Mouse (Mus musculus) intestine, embryonic 16.5 days (tissue): ENCODE measurements at regions not wholly inside any gene's neighbourhood (a gene's known extent, or its start where the extent isn't known, plus 50 kb on each side); places are given as distances from the start of the nearest gene placed in this dataset.

ENCODE experiments used
- ATAC-seq: fragments of 200-750 bp; cut with Nextera tagmentation; 2 replicates; pipeline ENCODE4 v1.8.0; 2017; ENCODE audit warnings: moderate TSS enrichment, moderate library complexity
- H3K27ac ChIP-seq: fragments of 300-500 bp; sonication (generic); 2 replicates; pipeline ENCODE4 v1.5.1; 2014; ENCODE audit warnings: mild to moderate bottlenecking, low read length
- H3K27me3 ChIP-seq: fragments of 300-500 bp; sonication (generic); replicated peaks from 2 replicates; pipeline ENCODE4 v1.6.1; 2014; ENCODE audit warnings: low read length, control low read depth, mixed read lengths; ENCODE audit not compliant: control insufficient read depth, insufficient read depth
- H3K36me3 ChIP-seq: fragments of 300-500 bp; sonication (generic); 2 replicates; pipeline ENCODE4 v1.6.1; 2014; ENCODE audit warnings: low read length, control low read depth; ENCODE audit not compliant: control insufficient read depth, insufficient read depth
- H3K4me1 ChIP-seq: fragments of 300-500 bp; sonication (generic); 2 replicates; pipeline ENCODE4 v1.6.1; 2014; ENCODE audit warnings: low read length, control low read depth, mixed read lengths; ENCODE audit not compliant: control insufficient read depth, insufficient read depth
- H3K4me2 ChIP-seq: fragments of 300-500 bp; sonication (generic); 2 replicates; pipeline ENCODE4 v1.6.1; 2014; ENCODE audit warnings: low read depth, low read length, control low read depth
- H3K4me3 ChIP-seq: fragments of 300-500 bp; sonication (generic); 2 replicates; pipeline ENCODE4 v1.5.1; 2014; ENCODE audit warnings: mild to moderate bottlenecking, low read length
- H3K9ac ChIP-seq: fragments of 300-500 bp; sonication (generic); 2 replicates; pipeline ENCODE4 v1.6.1; 2014; ENCODE audit warnings: low read depth, low read length
- H3K9me3 ChIP-seq: fragments of 300-500 bp; sonication (generic); 2 replicates; pipeline ENCODE4 v1.6.1; 2016; ENCODE audit warnings: low read length, control low read depth; ENCODE audit not compliant: control insufficient read depth
- WGBS: fragments of 180-500 bp; shearing (Covaris S2); extraction: QIAGEN DNeasy Blood & Tissue Kit; methylation state at CpG from one replicate; pipeline ENCODE4 v1.1.7; 2014; 5-methylcytosine and 5-hydroxymethylcytosine counted together

DNA sequence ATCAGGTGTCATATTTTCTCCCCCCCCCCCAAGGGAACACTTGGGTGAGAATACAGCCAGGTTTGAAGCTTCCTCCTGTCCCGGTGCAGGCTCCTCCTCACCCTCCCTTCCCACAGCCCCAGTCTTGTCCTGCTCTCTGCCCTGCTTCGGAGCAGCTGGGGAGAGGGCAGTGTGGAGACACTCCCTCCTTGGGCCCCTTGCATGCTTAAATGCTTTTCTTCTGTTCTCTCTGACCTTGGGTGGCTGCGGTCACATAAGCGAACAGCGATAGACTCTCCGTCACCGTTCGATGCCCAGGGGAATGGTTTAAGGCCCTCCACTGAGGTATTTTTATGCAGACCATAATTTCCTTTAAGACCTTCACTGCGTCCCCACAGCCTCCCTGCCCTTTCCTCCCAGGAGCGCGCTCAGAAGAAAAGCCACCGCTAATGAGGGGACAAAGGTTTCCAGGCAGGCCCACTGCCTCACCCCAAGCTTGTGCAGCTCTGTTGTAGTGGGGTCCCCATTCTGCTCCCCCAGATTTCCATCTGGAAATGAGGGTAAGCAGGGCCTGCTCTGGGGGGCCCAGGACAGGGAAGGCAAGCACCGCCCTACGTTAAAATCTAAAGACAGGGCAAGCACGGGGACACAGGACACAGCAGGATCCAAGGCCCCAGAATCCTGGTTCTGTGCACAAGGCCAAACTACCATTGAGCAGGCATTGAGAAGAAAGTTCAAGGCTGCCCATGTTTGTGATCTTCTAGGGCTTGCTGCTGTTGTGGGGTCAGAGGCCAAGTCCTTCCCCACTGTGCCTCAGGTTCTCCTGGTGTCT, 195.7 kb downstream of the Gm26897 start:
- Histone ChIP-seq H3K4me2 (no peak overlapping the region), H3K4me3 (no peak overlapping the region), H3K4me1 (peaks cover 11% of the 10 kb centered on the region; the same call in 1 of the 2 replicates), H3K27ac (0 out of 2 replicates have a peak overlapping the region, but pooled peaks have one; percentile 9), H3K27me3 (no peaks in the 10 kb centered on the region), H3K9ac (no peak overlapping the region), H3K9me3 (no peaks in the 10 kb centered on the region), H3K36me3 (no peaks in the 10 kb centered on the region)
- peak; percentile 82 for ATAC-seq
- WGBS = 37% methylated on average over 15 of the region's 15 CpGs

DNA sequence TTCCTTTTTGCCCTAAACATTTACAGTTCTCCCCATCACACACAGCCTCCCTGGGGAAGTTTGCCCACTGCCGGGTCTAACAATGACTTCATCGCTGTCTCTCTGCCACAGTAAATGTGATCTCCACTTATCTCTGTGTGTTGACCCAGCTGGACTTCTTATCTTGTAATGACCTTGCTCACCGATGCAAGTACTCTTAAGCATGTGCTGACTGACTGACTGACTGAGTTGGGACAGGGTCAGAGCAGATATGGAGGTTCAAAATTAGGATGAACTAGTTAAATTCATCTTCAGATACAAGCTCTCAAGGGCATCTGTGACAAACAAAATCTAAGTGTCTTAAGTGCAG, 196.2 kb downstream of the Gm26897 start:
- Histone ChIP-seq H3K9ac (no peak overlapping the region), H3K4me2 (no peak overlapping the region), H3K27me3 (no peaks in the 10 kb centered on the region), H3K36me3 (no peaks in the 10 kb centered on the region), H3K9me3 (no peaks in the 10 kb centered on the region), H3K27ac (no peak overlapping the region), H3K4me3 (no peak overlapping the region), H3K4me1 (peaks cover 11% of the 10 kb centered on the region; the same call in 1 of the 2 replicates)
- WGBS = 41% methylated on average over 3 of the region's 3 CpGs
- ATAC-seq = peak; percentile 75

DNA sequence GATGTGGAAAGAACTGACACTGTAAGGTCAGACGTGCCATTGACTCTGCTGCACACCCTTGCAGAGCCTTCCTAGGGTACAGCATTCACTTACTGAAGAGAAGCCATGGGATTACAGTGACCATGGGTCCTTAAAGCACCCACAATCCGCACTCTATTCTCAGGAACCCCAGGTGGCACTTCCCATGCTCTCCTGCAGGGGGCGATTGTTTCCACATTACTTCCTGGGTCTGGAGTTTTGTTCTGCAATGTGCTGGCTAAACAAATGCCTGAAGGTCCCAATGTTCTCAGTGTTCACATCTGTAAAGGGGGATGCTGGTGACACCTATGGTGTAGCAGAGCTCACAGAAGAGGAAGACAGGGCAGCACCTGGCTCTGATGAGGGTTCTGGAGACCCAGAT, 198.0 kb downstream of the Gm26897 start:
- H3K36me3 ChIP-seq = no peaks in the 10 kb centered on the region
- ATAC-seq = no peak
- 72% methylated on average over 3 of the region's 3 CpGs for WGBS

DNA sequence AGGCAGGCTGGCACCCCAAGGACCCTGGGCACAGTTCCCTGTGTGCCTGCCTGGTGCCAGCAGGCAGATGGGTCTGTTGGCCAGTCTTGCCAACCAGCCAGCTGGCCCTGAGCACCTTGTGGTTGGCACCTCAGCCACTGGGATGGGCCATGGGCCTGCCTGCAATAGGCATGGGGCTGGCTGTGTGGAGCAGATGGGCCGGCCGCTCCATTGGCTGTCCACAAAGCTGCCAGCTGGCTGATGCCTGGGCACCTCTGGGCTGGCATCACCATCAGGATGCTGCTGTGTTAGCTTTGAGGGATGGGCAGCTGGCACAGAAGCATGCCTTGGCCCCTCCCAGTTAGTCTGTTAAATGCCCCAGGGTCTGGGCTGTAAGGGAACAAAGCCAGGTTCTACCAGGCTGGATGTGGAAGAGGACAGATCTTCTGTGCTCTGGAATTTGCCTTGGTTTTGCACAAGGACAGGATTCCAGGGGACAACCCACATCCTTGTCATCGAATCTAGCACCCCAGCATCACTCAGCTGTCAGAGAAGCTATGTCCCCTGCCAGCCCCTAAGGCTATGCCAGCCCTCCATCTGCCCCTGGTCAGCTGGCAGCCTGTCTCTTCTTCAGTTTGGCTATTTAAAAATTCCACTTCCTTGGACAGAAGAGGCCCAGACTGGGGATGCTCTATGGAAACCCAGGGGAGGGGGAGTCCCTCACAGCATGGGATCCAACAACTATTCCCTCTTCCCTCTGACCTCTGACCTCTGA, 201.8 kb downstream of the Gm26897 start:
- H3K27ac ChIP-seq = no peak overlapping the region
- no peak overlapping the region for H3K4me3 ChIP-seq
- H3K4me2 ChIP-seq = no peak overlapping the region
- H3K36me3 ChIP-seq = no peaks in the 10 kb centered on the region
- no peaks in the 10 kb centered on the region for H3K9me3 ChIP-seq
- H3K4me1 ChIP-seq = no peaks in the 10 kb centered on the region
- 77% methylated on average over 3 of the region's 3 CpGs for WGBS
- H3K27me3 ChIP-seq = no peaks in the 10 kb centered on the region
- no peak for ATAC-seq
- H3K9ac ChIP-seq = no peak overlapping the region; the same call in 1 of the 2 replicates

More for the DNA sequence above, 198.0 kb downstream of the Gm26897 start:
- no peak overlapping the region for H3K4me2 ChIP-seq
- H3K27ac ChIP-seq = no peak overlapping the region
- H3K27me3 ChIP-seq = no peaks in the 10 kb centered on the region
- H3K4me3 ChIP-seq = no peak overlapping the region
- no peaks in the 10 kb centered on the region for H3K9me3 ChIP-seq
- no peak overlapping the region for H3K9ac ChIP-seq
- peaks cover 11% of the 10 kb centered on the region; the same call in 1 of the 2 replicates for H3K4me1 ChIP-seq

DNA sequence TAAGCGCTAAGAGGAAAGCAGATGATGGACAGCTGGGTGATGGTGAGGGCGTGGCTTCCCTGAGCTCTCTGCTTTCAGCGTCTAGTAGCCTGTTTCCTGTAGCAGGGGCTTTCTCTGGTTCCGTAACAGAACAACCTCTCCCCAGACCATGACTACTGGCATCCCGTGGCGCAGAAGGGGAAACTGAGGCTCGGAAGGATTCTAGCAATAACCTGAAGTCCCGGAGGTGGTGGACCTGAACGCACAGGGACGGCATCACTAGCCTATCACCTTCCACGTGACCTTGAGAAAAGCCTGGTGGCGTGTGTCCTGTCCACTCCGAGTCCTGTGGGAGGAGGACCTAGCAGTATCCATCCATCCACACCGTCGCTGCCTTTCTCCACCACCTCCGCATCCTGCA, 208.1 kb downstream of the Gm26897 start:
- Histone ChIP-seq H3K9ac (no peak overlapping the region), H3K27ac (no peak overlapping the region), H3K4me2 (no peak overlapping the region), H3K9me3 (no peaks in the 10 kb centered on the region), H3K36me3 (no peaks in the 10 kb centered on the region), H3K4me3 (no peak overlapping the region), H3K27me3 (no peaks in the 10 kb centered on the region), H3K4me1 (no peaks in the 10 kb centered on the region)
- WGBS = 74% methylated on average over 16 of the region's 16 CpGs
- no peak for ATAC-seq

DNA sequence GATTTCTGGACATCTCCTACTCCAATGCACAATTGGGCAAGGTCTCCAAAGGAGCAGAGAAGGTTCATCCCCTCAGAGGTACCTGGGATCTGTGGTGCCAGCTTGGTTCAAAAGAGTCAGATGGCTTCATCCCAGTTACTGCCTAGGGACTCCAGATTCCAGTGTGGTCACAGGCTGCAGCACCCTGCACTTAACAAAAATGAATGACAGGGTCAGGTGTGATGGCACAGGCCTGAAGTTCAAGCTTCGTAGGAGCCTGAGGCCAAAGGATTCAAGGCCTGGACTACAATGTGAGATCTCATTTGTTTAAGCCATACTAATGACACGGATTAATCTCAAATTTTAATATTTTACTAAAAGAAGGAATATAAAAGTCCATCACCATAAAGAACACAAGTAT, 209.1 kb downstream of the Gm26897 start:
- Histone ChIP-seq H3K27me3 (no peaks in the 10 kb centered on the region), H3K36me3 (no peaks in the 10 kb centered on the region), H3K27ac (no peak overlapping the region), H3K9ac (no peak overlapping the region), H3K9me3 (no peaks in the 10 kb centered on the region), H3K4me2 (no peak overlapping the region), H3K4me3 (no peak overlapping the region), H3K4me1 (no peaks in the 10 kb centered on the region)
- 91% methylated on average over 2 of the region's 2 CpGs for WGBS
- ATAC-seq = no peak

DNA sequence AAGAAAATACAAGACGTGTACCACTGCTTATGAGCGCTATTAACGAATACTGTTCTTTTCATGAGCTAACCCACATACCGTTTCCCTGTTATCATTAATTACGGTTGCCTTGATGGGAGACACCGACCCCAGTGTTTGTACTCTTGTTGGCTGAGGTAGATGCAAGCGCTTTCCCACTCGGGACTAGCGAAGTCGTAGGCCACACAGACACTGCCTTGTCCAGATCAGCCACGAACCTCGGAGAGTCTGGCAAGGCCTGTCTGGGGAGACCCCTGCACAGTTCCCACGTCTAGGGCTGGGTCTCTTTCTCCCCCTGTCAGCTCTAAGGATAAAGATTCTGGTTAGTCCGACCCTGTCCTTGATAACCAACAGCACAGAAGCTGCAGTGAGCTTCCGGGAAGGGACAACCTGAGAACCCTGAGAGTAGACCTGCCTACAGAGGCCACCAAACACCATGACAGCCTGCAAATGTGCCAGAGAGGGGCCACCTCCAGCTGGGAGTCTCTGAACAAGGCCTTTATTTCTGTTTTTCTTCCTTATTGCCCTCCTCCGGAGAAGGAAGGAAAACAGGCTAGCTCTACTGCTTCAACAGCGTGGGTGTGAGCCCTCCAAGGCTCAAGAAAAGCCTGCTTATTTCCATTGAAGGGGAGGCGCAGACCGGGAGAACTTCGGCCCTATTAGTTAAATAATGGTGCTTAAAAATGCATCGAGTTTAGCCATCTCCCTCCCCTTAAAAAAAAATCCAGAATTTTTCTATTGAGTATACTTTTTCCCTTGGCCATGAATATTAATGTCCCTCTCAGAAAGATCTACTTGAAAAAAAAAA, 209.8 kb downstream of the Gm26897 start:
- 66% methylated on average over 21 of the region's 21 CpGs for WGBS
- Histone ChIP-seq H3K4me1 (no peaks in the 10 kb centered on the region), H3K9ac (no peak overlapping the region), H3K9me3 (no peaks in the 10 kb centered on the region), H3K4me2 (no peak overlapping the region), H3K36me3 (no peaks in the 10 kb centered on the region), H3K27me3 (no peaks in the 10 kb centered on the region), H3K27ac (peak overlapping the region; percentile 48; the same call in 1 of the 2 replicates), H3K4me3 (no peak overlapping the region)
- ATAC-seq = peak; percentile 92

DNA sequence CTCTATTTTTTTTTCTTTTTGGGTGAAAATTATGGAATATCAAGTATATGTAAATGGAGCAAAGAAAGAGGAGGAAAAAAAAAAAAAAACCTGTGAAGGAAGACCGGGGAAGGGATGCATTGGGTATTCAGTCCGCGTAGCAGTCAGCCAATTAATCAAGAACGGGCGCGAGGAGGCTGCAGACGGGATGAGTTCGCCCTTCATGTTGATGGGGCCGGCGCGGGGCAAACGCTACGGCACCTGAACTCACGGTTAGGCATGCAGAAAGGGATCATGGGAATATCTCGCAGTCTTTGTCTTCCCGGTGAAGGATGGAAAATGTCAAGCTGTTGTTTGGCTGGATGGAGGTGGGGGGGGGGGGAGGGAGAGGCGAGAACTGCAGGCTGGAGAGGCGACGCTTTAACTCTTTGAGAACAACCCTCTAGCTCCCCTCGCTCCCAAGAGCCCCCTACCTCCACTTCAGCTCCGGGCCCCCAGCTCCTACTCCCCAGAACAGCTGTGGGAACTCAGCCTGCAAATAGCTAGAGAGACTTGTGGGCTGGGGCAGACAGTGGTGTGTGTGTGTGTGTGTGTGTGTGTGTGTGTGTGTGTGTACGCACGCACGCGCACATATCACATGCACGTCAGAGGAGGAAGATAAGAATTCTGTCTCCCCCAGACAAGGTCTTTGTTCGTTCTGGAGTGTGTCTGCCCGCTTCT, 210.7 kb downstream of the Gm26897 start:
- Histone ChIP-seq H3K4me2 (peak overlapping the region; percentile 12; the same call in 1 of the 2 replicates), H3K27ac (no peak overlapping the region), H3K4me1 (no peaks in the 10 kb centered on the region), H3K9me3 (no peaks in the 10 kb centered on the region), H3K9ac (no peak overlapping the region), H3K4me3 (no peak overlapping the region), H3K36me3 (no peaks in the 10 kb centered on the region), H3K27me3 (no peaks in the 10 kb centered on the region)
- peak; percentile 40; the same call in 1 of the 2 replicates for ATAC-seq
- WGBS = 25% methylated on average over 28 of the region's 28 CpGs
